Mouse (Mus musculus) cerebellum, adult 9-10 months (tissue): ENCODE measurements at regions not wholly inside any gene's neighbourhood (a gene's known extent, or its start where the extent isn't known, plus 50 kb on each side); places are given as distances from the start of the nearest gene placed in this dataset.

ENCODE experiments used
- DNase-seq: peaks from one replicate; pipeline ENCODE4 v3.0.0; 2022

DNA sequence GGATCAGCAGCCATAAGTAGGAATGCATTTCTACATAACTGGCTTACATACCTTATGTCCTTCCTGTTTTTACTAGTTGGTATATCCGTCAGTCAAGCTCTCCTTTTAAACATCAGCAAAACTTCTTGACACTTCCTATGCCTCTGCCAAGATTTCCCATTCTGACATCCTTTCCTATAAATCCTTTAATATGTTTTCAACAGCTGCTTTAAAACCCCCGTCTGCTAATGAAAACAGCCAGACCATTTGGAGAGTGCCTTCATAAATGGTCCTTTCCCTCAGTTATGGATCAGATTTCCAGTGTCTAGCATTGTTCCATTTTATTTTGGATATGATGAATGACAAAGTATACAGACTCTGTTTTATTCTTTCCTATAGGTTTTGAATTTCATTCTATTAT lies 270.7 kb upstream of the Rgmb start:
- DNase-seq: no peak

DNA sequence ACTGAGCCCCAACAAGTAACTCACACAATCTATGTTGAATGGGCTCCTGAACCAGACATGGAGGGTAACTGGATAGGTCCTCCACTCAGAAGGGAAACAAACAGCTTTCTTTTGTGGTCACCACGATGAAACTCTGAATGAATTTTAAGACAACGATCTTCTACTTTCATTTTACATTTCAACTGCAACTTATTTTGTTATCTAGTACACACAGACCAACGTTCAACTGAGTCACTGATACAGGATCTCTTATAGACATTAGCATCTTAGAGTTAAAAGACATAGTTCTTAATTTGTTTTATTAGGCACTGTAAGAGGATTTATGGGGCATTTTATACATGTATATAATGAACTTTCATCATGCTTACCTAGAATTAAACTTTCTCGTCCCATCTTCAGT lies 262.1 kb upstream of the Rgmb start:
- no peak for DNase-seq

DNA sequence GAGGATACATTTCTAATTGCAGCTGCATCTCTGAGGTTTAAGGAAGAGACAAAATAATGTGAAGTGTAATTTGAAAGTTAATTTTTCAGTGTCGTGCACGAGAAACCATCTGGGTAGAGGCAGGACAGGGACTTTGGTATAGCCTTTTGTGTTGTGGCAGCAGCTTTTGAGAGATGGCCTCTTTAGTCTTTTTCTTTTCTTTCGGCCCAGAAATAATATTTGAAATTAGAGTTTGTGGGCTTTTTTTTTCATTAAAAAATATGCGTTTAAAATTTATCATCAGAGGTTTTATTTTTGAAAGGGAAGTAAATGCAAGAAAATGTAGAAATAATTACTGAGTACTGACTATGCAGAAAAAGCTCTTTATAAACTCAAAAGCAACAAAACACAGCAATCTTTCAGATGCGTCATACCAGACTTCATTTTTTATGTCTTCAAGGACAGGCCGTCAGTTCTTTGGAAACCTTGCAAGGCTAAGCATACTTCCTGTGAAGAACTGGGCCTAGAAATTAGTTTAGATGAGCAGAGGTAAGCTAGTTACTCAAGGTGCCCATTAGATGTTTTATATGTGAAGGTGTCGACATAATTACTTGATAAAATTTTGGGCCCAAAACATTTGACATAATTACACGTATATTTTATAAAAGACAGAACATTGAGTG lies 258.9 kb upstream of the Rgmb start:
- DNase-seq: no peak

DNA sequence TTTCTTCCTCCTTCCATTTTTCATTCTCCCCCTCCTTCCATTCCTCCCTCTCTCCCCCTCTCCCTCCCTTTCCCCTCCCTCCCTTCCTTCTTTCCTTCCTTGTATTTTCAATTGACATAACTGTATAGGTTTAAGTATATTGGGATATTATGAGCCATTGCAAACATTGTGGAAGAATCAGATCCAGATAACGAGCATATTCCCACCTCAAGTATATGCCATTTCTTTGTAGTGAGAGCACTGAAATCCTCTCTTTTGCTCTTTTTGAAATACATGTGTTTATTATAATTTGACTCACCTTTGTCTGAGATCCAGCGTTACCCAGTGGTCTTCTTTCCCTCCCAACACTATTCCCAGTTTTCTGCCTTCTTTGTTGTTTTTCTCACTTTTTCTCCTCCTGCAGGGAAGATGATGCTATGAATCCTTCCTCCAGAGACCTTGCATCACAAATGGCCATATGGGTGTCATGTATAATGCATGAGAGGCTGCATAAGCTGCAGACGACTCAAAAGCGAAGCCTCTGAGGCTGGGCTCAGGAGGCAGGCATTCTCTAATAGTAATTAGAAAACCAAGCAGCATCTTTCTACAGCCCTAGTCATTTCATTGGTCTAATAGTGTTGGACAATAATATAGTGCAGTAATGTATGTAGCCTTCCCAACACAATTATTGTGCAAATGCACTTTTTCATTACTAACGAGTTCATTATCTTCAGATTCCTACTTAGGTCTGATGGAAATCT lies 258.2 kb upstream of the Rgmb start:
- no peak for DNase-seq

DNA sequence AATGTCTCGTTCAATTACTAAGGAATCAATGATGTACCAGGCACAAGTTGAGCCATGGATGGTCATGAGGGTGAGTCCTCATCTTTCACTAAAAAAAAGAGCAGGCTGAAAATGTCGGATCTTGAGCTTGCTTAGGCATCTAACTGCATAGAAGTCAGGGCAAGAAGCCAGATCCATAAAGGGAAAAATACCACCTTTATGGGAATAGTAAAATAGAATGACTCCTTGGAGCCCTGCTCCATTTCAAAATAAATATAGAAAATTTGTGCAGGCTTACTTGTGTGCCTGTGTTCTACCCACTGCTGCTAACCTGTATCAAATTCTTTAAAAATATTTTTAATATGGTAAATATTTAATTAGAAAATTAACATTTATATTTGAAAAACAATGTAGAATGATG lies 256.2 kb upstream of the Rgmb start:
- no peak for DNase-seq

DNA sequence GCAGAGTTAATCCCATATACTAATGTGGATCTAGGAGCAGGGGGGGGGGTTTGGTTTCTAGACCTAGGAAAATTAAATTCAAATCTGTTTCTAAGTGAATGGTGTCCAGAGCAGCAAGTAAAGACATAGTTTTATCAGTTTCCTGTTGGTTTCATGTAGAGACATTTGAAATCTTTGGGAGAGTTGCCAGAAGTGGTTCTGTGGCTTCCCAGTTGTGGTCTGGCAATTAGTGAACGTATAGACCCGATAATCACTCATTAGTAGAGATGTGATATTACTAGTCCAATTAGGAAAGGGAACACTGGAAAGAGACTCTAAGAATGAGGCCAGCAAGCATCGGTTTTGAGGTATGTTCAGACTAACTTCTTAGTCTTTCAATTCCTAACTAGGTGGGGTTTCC lies 252.0 kb upstream of the Rgmb start:
- DNase-seq: no peak

DNA sequence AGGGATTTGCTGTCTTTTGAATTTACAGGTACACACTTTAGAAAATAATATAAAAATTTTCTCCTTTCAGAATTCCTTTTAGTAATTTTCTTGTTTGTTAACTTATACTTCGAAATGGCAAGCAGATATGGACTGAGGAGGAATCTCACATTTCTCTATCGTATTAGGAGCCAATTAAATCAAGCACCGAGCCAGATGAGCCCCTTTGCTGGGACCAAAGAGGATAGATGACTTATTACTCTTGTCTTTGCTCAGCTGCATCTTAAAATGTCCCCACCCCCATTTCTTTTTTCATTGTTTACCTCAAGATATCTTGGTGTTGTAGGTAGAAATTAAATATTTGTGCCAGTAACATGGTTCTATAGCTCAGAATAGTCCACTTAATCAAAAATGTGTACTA lies 247.7 kb upstream of the Rgmb start:
- no peak for DNase-seq

DNA sequence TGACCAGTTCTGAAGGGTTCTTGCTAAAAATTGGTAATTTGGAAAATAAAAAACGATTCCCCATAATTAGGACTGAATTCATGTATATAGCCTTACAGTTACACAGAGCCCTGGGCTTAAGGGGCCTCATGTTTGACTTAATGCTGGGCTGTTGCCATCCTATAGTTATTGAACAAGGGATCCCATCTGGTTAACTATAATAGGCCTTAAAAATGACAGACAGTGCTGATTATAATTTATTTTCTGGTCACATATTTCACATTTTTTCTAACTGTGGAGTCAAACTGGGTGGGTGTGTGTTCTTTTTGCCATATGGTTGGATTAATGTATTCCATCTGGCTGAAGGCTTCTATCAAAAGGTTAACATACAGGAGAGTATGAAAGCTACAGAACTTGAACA lies 238.5 kb upstream of the Rgmb start:
- no peak for DNase-seq

DNA sequence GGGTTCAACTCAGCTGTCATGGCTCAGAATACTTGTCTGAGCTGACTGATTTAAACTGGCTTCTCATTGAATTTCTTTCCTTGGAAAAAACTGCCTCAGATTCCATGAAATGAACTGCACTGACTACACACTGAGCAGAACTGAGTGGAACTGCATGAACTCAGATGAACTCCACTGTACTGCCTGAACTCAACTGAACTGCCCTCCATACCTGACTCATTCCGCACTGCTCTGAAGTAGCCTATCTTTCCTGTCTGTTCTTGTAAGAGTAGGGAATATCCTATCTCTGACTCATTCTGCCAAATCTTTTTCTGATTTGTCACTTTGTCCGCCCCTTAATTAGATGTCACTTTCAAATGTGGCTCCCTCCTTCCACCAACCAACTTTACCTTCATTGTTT lies 237.0 kb upstream of the Rgmb start:
- no peak for DNase-seq

DNA sequence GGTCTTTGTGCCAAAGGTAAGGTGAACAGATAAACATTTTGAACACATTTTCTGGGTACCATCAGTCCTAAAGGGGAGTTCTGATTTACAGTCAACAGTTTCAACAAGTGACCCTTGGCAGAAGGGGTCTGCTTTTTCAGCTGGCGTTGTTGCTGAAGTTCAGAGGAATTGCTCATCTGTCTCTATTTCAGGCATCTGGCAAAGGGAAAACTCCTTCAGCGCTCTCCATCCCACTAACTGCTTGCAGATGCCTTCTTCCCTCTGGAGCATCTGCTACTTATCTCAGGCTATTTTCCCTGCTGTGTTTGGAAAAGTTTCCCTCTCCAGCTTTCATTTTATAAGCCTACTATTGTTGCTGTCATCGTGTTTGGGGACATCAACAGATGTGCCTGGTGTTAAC lies 223.6 kb upstream of the Rgmb start:
- DNase-seq: no peak

DNA sequence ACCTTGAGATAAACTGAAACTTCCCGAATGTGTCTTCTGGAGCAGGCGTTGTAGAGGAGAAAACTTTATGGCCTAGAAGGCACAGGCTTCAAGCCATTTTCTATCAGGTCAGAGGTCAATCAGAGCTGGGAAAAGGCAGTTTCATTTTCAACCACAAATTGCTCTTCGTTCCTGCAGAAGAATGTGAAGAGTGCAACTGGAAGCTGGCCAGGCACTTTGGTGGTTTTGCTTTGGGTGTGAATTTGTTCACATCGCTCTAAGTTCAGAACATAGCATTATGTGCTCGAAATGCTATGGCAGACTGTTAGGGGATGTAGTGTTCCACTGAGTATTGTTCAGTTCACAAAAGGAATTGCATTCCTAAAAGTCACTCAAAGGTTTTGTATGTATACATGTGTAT lies 220.9 kb upstream of the Rgmb start:
- no peak for DNase-seq

DNA sequence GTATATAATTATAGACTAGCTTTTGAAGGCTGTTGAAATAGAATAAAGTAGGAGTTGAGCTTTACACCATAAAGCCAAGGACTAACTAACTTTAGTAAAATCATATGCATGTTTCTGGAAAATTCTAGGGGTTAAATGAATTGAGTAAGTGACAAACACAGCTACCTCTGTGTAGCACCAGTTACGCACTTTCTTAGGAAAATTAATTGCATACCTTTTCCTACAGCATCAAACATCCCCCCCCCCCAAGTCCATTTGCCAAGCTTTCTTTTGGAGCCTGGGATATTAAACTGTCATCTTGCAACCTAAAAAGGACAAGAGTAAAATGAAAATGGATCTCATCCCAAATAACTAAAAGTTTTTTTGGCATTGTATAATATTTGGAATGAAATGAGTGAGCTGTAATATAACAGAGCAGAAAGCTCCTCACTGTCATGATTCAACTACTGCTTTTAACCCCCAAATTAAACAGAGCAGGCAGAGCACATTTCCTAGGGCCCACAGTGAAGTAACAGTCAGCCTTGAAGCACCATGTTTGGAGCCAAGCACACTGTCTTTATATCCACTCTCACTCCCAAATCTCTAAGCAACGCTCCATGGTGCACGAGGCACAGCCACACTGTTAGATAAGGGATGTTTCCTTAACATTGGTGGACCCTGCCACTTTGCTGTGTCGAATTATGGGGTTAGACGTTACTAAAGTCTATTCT lies 210.9 kb upstream of the Rgmb start:
- DNase-seq: no peak

DNA sequence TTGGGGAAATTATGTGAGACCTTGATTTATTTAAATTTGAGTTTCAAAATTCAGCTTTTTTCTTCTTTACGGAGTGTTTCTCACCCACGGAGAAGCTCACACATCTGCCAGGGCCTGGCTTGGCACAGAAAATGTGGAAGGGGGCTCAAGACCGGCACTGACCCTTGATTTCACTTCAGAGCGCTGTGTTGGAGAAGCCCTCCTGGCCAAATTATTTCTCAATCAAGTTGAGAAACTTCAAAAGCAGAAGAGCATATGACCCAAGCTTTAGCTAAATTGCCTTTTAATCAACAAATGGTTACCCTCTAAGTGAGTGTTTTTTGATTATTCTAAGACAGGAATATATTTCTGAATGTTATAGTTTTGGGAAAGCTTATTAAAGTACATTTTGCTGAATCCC lies 197.2 kb upstream of the Rgmb start:
- DNase-seq: no peak

DNA sequence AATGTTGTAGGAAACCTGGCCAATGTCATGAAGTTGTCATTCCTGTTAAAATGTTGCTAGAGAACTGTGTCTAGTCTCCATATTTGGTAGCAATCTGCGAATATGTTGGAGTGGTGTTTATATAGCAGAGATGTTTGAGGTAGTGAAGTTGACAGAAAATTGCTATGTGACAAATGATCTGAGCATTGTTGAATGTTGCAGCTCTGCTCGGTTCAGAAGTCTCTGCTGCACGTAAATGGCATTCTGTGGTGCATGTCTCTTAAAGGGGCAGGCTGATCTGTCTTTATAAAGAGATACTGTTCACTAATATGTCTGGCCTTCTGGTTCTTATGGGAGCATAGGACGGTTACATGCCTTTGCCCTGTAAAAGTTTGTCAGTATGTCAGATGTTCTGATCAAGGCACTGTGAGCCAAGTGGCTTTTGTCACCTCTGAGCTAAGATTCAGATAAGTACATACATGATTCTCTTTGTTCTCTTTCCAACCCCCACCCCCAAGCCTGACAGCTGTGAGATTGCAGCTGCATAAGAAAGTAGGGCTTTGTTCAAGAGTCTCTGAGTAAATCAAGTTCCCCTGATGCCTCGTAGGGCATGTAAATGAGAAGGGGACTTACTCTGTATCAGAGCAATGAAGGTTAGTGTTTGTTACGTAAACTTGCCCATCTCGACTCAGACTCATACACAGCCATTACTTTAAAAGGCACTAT lies 174.2 kb upstream of the Rgmb start:
- DNase-seq: no peak

DNA sequence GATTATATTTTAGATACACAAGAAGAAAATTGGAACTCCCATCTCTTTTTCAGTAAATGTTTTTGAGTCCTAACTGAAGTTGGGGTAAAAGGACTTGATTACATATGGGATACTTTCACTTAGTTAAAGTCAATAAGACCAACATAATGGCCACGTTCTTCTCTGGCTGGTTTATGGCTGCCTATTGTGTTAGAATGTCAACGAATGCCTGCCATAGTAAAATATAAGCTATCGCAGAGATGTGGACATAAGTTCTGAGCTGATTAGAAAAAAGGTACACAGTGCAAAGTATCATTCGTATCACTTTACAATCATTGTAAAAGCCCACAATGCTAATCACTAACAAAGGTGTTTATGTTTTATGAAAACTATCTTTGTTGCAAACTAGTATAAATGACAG lies 173.2 kb upstream of the Rgmb start:
- DNase-seq: no peak

DNA sequence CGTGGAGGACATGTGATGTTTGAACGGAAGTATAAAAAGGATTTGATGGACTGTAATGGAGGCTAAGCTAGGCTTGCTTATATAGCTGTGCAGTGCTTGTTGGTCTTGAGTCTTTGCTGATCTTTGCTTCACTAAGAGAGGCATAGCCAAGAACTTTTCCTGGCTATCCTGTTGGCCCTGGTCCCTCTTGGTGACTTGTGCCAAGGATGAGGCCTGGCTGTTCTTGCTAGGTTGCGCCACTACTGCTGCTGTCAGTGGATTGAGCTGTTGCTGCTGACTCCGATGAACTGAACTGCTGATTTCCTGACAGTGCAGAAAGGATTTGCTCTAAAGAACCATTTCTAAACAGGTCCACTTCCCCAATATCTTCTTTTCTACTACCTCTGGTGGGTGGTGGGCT lies 167.9 kb upstream of the Rgmb start:
- no peak for DNase-seq

DNA sequence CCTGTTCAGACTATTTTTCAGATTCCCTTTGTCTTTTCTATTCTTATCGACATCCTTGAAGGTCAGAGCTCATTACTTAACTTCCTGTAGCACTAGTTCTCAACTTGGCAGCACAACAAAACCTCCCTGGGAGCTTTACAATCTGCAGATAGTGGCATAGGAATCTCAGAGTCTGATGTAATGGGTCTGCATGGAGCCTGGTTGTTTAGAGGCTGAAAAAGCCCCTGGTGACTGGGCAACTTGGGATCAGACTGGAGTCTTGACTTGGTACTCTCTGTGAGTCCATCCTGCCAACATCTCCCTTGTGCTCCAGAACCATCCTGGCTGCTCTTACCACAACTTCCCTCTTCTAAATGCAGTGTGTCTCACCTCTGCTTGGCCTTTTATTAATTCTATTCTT lies 166.4 kb upstream of the Rgmb start:
- no peak for DNase-seq

DNA sequence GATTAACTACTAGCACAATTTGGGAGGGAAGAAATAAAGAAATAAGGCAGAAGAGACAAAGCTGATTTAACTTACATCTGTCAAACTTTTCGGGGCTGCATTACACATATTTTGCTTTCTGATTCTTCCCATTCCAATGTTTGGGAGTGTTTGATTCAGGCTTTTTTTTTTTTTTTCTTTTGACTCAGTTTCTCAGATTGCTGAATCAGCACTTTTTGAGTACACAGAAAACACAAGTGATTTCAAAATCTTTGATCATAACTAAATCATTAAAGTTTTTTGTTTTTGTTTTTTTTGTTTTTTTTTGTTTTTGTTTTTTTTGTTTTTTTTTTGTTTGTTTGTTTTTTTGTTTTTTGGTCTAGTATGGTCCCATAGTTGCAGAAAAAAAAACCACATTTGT lies 164.7 kb upstream of the Rgmb start:
- DNase-seq: no peak

DNA sequence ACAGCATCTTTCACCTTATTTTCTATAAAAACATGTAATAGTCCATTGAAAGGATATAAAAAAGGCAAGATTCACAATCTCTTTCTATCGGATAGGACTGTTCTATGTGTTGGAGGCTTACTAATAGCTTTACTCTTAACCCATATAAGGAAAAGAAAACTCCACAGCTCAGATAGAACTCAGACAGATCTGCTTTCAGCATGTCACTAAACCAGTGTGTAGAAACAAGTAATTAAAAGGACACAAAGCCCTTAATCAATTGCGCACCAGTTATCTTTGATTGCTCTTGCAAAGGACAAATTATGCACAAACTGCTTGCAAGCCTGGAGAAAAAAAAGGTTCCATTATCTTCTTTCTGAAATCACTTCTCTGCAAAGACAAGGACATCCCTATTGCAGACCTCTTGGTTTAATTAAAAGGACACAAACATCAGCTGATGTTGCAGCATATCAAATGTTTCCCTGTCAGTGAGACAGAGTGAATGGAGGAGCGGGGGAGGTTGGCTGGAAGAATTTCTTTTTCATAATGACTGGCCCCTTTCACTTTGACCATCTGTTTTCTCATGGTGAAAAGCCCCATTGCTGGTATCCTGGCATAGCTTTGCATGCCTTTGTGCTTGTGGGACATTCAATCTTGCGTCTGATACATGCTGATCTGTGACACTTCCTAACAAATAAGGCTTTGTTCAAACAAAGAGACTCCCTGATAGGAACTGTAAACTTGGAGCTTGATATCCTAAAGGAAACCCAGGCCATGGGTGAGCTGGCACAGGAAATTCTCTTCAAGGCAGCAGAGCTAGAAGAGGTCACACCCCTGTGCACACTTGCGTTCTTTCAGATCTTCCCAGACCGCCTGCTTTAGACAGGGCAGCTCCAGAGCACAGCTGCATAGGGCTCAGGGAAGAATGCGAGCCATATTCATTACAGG lies 162.8 kb upstream of the Rgmb start:
- DNase-seq: peak; percentile 17

DNA sequence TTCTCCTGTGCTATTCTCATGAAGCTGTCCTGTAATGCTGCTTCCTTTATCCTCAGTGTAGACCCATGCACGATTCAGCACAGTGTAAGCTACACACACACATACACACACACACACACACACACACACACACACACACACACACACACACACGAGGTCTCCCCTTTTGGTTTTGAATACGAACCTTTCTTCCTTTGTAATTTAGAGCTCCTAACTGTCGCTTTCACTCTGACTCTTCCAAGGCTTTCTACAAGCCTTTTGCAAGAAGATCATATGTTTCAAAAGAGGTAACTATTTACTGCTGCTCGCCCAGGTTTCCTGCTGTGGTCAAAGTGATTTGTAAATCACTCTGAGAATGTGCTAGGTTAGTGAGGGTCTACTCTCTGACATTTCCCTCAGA lies 161.1 kb upstream of the Rgmb start:
- no peak for DNase-seq

DNA sequence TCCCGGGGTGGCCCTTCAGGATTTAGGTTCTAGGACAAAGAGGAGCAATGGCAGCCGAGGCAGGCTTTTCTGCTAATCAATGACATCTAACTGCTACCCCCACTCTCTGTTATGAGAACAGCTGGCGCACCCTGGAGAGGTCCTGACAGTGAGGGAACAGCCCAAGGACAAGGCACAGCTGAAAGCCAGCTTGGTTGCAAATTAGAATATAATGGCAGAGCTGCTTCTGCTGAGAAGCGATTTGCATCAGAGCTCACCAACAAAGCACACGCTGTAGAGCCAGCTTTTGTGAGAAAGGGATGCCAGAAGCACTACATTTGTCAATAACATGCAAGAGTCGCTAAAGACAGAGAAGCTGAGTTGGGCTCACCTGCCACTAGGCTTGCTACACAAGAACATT lies 159.5 kb upstream of the Rgmb start:
- DNase-seq: peak; percentile 1

DNA sequence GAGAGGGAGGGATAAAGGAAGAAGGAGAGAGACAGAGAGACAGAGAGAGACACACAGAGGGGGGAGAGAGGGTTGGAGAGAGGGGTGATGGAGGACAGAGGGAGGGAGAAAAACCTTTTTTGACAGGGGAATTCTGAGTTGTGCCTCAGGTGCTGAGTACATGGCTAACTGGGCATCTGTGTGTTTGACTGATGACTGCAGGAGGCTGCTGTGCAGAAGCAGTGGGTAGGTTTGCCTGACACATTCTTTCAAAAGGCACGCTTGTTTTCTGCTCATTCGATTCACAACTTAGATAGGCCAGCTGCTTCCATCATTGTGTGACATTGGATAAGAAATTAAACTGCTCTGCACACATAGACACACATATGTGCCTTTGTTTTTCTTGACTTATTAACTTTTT lies 150.7 kb upstream of the Rgmb start:
- DNase-seq: no peak
